Mouse (Mus musculus) heart, postnatal 4 days (tissue): ENCODE results near the gene Foxk1. TPM values are rescaled to one million over a fixed set of nuclear protein-coding genes. Genes with fewer than 3 reads are reported as not detected.

Experiments used
- DNase-seq: peaks from one replicate; pipeline ENCODE4 v3.0.0; 2021
- total RNA-seq, 2 experiments: library from RNA; stranded (reverse); gene quantifications; 2 replicates each; pipeline ENCODE4 v1.2.3; 2021

Gene Foxk1
- total RNA-seq = 10 to 100 TPM; 18.2 to 19.0 TPM

DNA sequence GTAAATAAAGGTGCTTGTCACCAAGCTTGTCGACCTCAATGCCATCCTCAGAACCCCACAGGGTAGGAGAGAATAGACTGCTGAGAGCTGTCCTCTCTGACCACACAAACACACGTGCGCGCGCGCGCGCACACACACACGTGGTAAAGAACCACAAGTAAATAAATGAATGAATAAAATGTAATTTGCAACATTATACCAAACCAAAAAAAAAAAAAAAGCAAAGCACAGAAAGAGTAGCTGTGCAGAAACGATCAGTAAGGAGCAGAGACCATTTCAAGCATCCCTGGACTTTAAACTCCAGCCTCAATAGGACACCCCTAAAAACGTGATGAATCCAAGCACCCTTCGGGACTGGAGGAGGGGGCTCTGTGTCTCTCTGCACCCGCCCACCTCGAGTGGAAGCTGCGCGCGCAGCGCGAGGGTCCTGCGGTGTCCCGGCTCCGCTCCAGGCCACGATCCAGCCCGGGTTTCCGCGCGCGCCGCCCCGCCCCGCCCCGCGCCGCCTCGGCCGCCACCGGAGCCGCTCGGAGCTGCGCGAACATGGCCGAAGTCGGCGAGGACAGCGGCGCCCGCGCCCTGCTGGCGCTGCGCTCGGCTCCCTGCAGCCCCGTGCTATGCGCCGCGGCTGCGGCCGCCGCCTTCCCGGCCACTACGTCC, at the start of gene Foxk1:
Gene Foxk1 (plus strand): TSS at position 517 of the 660 bp plus-strand sequence.
- peak; percentile 97 for DNase-seq

GRCm38 (mm10) chr5:142352336-142352892, 48.9 kb upstream of the Foxk1 start:
- no peak for DNase-seq

DNA sequence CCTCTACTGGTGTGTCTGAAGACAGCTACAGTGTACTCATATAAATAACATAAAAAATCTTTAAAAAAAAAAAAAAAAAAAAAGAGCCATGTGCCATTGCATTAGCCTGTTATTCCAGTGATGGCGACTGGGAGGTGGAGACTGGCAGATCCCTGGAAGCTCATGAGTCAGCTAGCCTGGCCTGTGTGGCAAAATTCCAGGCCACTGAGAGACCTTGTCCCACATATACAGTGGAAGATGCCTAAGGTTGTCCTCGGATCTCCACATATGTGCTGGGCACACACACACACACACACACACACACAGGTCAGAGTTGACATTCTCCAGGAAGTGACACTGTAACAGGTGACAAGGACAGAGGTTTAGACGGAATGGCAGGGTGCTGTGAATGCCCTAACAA, 46.2 kb upstream of the Foxk1 start:
- DNase-seq = no peak

- no peak for DNase-seq
These were observed 40.1 kb upstream of the Foxk1 start for GRCm38 (mm10) chr5:142361166-142361565.

DNA sequence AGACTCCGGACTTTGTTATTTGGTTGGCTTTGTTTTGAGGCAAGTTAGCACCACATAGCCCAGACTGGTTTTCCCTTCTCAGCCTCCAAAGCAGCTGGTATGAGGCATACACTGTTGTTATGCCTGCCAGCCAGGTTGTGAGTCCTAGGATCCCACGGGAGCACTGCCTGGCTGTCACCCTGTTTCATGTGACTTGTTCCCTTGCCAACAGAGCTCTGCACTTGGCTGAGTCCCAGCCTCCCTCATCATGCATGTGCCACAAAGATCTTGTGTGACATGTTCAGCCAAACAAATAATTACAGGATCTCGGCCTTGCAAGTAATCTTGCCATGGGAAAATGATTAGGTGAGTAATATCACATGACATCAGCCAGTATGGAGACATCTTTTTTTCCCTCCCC, 38.4 kb upstream of the Foxk1 start:
- peak; percentile 73 for DNase-seq

GRCm38 (mm10) chr5:142364095-142364494, 37.2 kb upstream of the Foxk1 start:
- DNase-seq = no peak

- DNase-seq = peak; percentile 100
These were observed 33.9 kb upstream of the Foxk1 start for GRCm38 (mm10) chr5:142367085-142368081.

GRCm38 (mm10) chr5:142368122-142368521, 33.2 kb upstream of the Foxk1 start:
- DNase-seq = no peak

DNA sequence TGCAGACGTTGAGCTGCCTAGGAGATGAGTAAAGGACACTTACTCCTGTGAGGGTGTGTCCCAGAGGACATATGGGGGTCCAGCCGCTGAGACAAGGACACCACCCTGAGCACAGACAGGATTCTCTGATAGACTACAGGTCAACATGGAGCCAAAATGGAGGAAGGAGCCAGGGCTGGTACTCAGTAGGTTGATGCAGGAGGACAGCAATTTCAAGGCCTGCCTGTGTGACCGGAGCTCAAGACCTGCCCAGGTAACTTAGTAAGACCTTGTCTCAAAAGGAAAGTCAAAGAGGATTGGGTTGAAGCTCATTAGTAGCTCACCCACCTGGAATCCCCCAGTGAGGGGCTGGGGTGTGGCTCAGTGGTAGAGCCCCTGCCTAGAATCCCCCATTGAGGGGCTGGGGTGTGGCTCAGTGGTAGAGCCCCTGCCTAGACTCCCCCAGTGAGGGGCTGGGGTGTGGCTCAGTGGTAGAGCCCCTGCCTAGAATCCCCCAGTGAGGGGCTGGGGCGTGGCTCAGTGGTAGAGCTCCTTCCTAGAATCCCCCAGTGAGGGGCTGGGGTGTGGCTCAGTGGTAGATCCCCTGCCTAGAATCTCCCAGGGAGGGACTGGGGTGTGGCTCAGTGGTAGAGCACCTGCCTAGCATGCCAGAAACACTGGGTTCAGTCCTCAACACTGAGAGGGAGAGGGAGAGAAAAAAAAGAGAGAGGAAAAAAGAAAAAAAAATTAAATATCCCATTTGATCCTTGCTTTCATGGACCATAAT, 30.7 kb upstream of the Foxk1 start:
- no peak for DNase-seq

DNA sequence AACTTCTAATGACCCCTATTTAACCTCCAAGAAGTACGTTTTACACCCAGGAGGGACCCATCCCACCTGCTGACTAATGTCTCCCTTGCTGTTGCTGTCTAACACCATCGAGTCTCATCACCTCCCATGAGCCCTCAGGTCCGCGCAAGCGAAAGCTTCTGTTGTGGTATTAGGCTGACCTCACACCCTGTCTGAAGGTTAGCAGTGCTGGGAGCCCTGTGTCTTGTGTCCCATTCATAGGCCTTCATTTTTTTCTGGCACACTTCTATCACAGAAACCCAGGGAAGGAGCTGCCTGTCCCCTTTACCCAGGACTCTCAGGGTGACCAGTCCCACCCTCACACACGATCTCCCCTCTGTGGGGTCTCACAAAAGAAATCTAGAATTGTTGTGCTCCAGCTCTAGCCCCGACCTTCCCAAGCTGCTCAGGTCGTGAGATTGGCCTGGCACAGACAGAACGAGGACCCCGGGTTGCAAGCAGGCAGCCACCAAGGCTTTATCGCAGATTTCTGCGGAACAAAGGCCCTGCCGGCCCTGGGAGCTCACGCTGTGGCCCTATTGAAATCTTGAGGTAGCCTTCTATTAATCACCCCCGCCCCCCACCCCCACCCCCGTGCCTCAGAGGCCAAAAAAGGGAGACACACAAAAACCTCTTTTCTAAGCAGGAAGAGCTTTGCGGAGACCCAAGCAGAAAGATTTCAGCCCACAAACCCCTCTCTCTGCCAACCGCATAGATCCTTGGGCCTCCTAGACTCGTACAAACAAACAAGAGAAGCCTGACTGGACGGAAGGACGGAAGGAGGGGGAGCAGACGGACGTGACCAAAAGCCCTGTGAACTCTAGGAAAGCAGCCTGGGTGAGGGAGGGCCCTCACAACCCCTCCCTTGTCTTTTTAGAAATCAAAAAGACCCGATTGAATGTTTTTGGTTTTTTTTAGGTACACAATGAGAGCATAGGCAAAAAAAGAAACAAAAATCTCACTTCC, 29.8 kb upstream of the Foxk1 start:
- no peak for DNase-seq

DNA sequence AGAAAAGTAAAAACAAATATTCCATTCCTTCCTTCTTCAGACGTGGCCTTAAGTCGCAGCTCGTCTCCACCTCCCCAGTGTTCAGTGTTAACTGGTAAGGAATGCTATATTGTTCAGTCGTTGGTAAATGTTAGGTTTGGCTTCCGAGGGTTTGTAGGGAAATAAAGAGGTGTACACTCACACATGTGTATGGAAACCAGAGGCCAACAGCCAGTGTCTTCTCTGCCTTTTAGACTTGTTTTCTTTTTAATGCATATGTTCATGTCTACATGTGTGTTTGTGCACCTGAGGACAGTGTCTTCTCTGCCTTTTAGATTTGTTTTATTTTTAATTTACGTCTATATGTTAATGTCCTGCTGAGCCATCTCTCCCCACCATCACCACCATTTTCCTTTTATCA, 29.1 kb upstream of the Foxk1 start:
- DNase-seq = no peak

DNA sequence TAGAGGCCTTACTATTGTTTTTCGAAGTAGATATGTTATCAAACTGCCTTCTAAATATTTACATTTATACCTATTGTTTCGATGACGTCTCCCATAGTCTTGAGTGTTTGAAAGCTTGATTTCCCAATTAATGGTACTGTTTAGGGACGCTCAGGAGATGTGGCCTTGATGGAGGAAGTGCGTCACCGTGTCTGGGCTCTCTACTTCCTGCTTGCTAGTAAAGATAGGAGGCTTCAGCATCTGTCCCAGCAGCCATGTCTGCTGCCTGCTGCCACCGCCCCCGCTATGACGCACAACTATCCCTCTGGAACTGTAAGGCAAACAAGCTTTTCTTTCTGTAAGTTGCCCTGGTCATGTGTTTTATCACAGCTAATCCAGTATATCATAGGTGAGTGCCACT, 27.0 kb upstream of the Foxk1 start:
- no peak for DNase-seq

DNA sequence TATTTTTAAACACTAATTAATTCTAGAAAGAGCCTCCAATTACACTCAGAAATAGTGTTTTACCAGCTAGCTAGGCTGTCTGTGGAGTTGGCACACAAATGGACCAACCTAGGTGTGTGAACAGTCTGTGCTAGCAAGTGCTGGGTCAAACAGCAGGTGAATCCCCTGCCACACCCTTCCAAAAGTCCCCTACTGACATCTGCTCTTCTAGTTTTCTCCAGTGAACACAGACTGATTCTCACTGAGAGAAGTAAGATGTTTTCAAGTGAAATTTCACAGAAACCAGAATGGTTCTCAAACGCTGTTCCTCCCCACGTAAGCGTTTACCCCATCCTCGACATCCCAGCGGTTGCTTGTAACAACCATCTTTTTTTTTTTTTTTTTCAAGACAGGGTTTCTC, 25.7 kb upstream of the Foxk1 start:
- no peak for DNase-seq

DNA sequence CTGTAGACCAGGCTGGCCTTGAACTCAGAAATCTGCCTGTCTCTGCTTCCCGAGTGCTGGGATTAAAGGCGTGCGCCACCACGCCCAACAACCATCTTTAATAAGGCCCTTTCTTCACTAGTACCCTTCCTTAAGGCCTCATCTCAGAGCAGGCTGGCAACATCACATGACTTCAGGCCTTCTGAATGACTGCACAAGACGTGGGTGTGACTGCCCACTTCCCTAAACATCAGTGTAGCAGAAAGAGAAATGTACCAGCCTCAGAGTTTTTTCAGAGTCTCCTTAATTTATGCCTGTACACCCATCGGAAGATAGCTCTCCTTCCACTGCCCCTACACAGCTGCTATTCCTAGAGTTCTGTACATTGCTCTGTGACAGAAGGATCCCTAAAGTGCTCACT, 25.2 kb upstream of the Foxk1 start:
- no peak for DNase-seq

DNA sequence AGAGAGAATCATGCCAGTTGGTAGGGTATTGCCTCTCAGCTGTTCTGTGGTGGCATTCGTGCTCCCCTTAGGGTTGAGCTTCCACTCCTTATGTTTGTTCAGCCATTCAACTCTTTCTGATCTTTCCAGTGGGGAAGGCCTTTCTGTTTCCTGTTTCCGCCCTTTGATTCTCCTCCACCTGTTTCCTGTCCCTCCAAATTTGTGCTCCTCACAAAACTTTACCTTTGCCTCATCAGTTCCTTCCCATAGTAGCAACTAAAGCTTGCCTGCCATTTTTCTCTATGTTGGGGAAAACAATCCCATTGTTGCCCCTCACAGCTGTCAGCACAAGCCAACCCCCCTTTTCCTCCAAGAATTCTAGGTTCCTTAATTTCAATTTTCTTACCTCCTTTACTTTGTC, 23.2 kb upstream of the Foxk1 start:
- DNase-seq = no peak

DNA sequence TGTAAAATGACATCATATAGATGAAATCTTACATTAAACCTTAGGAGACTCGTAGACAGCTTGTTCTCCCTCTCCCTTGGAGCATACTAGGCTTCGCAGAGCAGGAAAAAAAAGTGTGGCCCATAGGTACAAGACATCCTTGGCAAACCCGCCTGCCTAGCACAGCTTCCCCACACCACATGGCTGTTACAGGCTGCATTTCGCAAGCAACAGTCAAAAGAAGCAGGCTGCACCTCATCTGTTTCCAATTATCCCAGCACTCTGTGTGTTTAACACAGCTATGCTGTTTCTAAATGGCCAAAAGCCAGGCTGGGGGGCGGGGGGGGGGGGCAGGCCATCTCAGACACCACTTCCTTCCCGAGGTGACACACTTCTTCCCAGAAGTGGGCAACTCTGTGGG, 20.8 kb upstream of the Foxk1 start:
- DNase-seq = no peak

DNA sequence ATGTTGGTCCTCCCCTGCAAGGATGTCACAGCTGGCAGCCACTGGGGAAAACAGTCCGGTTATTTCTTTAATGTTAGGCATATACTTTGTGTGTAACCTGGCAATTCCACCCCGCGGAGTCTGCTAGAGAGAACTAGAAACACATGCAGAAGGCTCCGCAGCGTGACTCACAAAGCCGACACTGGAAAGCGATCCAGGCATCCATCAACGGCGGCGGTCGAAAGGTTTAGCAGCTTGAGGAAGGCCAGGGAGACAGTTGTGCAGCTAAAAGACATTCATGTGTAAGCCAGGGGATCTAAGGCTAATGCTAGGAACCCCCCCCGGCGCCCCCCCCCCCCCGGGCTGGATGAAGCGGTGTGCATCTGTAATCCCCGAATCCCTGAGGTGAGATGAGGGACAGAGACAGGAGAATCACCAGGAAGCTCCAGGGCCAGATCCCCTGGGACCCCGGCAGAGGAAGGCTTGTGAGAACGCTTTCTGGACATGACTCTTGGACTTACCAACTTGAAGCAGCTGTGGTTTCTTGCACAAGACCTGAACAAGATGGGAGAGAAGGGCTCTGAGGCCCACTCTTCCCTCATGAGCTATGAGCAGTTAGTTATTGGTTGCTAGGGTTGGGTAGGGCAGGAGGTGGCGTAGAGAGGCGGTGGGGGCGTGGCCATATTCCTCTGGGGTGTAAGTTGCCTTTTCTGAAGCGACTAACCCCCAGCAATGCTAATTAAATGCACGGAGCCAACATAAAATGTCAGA, 16.2 kb upstream of the Foxk1 start:
- DNase-seq = peak; percentile 32

- DNase-seq = no peak
These were observed 15.0 kb upstream of the Foxk1 start for GRCm38 (mm10) chr5:142386329-142386728.

- DNase-seq = peak; percentile 52
These were observed 14.3 kb upstream of the Foxk1 start for GRCm38 (mm10) chr5:142386784-142387680.
